Mouse (Mus musculus) kidney, adult 9 months (tissue): ENCODE data around the gene Yy1.

Source experiments
- DNase-seq: peaks from one replicate; pipeline ENCODE4 v3.0.0; 2022

Yy1 gene

DNA sequence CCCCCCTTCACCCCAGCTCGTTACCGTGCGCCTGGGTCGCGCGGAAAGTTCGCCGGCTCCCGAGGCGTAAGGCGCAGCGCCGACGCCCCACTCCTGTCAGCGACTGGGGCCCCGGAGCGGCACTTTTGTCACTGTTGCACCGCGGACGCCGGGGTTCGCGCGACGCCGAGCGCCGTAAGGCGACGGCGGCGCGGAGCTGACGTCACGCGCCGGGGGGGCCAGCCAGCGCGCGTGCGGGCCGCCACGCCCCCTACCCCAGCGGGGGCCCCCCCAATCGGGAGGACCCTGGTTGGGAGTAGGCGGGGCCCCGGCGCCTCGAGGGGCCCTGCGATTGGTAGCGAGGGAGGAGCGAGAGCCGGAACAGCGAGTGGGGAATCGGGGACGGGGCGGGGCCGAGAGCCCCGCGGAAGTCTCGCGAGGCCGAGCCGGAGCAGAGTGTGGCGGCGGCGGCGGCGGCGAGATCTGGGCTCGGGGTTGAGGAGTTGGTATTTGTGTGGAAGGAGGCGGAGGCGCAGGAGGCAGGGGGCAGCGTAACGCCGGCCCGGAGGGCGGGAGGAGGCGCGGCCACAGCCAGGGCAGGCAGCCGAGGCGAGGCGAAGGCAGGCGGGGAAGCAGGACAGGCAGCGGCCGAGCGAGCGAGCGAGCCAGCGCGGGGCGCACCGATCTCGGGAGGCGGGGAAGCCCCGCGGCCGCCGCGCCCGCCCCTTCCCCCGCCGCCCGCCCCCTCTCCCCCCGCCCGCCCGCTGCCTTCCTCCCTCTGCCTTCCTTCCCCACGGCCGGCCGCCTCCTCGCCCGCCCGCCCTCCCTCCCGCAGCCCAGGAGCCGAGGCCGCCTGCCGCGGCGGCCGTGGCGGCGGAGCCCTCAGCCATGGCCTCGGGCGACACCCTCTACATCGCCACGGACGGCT is at the start of gene Yy1:
TSS of gene Yy1 (plus strand) at position 428 of the 907 bp plus-strand sequence.
- peak; percentile 98 for DNase-seq

DNA sequence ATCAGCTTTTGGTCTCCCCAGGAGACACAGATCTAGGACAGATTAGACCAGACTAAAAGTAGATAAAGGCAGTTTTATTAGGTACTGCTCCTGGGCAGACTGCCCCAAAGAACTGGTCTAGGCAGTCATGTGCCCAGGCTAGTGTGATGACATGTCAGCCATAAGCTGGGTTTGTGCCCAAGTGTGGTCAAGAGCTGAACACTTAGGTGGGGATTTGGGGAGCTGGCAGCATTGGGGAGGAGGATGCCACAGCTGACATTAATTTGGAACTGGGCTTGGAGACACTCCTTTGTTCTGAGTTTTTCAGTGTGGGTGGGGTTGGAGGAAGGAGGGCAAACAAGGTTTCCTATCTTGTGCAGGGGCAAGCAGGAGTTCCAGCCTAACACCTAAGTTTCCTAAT is 46.8 kb upstream of the Yy1 start:
- no peak for DNase-seq

DNA sequence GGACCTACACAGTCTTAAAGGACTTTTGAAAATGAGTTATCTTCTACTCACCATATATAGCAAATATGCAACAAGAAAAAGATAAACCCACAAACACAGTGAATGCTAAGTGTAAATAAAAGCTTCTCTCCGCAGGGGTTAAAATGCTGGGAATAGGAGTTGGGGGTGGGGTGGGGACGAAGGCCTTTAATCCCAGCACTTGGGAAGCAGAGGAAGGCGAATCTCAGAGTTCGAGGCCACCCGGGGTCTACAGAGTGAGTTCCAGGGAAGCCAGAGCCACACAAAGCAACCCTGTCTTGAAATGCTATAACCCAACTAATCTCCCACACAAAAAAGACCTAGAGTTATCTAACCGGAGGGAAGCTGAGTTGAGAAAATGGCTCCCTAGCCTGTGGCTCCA is 43.8 kb upstream of the Yy1 start:
- no peak for DNase-seq

DNA sequence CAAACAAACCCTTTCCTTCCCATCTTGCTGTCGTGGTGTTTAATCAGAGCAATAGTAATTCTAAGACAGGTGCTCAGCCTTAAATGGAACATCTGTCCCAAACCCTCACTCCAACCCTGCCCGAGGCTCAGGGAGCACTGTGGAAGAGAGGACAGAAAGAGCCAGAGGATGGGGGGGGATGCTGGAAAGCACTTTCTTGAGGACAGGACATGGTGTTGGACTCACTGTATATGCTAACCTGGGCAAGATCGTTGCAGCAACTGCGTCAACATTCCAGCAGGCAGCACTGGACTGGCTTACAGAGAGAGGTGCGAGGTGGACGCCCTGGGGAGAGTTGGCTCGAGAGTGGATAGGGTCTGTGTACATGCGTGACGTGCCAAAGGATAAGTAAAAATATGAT is 43.3 kb upstream of the Yy1 start:
- DNase-seq, result no peak

DNA sequence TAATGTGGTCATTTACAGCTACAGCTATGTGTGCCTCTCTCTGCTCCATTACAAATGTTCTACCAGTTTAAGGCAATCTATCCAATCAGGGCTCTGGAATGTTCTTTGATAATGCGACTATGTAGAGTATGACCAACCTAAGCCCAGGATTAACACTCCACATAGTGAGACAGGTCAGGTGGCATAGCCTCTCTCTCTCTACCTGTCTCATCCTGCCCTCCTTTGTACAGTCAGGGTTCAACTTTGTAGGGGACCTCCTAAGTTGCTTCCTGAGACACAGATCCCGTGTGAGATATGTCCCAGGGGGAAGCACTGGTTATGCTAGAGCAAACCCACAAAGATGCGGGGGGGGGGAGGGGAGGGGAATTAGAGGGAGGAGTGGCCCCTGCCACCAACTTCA is 42.5 kb upstream of the Yy1 start:
- no peak for DNase-seq

DNA sequence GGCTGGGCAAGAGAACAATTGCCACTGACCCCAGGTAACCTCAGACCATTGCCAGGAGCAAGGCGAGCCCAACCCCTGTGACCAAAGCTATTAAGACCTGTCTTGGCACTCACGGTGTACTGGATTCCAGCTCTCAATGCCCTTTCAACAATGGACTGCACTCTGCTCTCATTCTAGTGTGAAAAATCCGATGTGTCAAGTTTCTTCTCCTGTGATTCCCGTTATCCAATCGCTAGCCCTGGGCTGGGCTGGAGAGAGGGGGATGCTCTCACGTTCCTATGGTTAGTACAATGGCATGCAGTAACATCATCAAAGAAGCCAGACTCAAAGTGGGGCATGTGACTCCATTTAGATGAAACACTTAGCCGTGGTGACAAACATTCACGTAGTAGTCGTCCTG is 41.0 kb upstream of the Yy1 start:
- peak; percentile 49 for DNase-seq

DNA sequence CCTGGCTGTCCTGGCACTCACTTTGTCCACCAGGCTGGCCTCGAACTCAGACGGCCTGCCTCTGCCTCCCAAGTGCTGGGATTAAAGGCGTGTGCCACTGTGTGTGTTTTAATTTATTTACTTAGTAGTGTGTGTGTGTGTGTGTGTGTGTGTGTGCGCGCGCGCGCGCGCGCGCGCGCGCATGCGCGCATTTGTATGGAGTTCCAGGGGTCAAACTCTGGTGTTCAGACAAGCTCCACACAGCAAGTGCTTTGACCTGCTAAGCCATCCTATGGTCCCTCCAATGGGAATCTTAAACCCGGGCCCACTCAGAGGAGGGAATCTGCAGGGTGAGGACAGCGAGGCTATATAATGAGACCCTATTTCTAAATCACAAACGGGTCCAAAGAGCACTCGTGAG is 37.6 kb upstream of the Yy1 start:
- DNase-seq, result no peak

DNA sequence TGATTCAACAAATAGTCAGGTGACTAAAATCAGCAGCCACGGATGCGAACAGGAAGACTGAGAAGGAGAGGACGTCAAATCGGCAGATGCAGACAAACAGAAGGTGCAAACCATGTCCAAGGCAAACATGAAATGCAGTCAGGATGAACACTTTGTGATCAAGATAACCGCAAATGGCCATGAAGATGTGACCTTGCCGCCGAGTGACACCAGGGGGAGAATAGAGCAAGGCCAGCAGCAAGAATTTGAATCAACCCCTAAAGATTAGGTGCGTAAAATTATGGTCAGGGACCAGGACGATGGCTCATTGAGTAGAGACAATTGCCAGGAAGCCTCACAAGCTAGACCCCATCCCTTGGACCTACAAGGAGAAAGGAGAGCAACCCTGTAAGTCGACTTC is 36.2 kb upstream of the Yy1 start:
- no peak for DNase-seq

DNA sequence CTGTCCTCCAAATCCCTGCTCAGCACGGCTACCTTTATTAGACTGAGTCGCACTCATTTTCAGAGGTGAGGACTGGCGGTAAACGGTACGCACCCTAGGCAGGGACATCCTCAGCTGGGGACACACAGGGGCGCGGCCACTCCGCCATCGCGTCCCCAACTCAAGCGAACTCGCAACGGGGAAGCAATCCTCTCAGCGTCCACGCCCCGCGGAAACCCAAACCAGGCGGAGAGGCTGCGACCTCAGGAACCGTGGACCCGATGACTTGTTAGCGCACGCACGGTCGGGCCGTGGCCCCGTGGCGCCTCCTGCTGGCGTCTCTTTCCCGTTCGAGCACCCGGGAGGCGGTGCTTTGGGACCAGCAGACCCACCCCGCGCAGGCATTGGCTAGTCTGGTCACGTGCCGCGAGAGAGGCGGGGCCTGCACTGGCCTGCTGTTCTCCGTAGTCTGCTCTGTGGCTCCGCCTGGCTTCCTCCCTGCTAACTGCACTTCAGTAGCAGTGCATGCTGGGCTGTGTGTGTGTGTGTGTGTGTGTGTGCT is 35.0 kb upstream of the Yy1 start:
- peak; percentile 100 for DNase-seq

DNA sequence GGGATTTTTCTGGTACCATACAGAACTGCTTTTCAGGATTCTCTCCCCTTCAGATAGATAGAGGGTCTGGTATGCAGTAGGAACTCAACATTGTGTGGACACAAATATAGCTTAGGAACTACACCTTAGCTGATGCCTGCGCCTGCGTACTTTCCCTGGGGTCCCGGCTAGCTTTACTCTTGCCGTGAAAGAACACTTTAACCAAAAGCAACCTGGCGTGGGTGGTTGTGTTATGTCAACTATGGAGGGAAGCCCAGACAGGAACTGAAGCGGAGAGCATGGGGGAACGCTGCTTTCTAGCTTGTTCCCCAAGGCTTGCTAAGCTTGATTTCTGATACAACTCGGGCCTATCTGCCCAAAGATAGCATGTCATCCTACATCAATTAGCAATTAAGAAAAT is 34.5 kb upstream of the Yy1 start:
- DNase-seq, result no peak

DNA sequence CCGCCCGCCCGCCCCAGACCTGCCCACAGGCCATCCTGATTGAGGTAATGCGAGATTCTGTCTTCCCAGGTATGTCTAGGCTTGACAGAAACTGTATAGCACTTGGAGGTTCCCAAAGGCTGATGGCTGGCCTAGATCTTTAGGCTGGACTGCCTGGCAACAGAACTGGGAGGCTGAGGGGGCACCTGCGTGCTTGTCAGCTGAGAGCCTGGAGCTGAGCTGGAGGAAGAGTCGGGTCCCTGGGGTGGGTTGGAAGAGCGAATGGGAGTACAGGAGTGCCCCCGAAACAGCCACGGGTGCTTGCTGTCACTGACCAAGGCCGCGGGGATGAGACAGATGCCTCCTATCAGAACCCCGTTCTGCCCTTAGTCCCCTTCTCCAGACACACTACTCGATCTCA is 34.1 kb upstream of the Yy1 start:
- DNase-seq, result no peak

DNA sequence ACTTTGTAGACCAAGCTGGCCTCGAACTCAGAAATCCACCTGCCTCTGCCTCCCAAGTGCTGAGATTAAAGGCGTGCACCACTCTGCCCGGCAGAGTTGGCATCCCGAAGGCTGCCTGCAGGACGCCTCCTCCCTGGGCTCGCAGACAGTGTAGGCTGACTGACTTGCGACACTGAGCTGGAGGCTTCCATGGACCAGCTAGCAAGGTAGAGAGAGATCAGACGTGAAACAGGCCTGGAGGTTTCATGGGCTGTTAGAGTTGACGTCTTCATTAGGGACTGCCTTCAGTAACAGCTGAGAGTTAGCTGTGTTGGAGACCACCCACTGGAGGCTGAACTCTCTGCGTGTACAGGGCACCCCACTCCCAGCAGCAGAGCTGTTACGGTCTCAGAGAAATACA is 33.5 kb upstream of the Yy1 start:
- no peak for DNase-seq

DNA sequence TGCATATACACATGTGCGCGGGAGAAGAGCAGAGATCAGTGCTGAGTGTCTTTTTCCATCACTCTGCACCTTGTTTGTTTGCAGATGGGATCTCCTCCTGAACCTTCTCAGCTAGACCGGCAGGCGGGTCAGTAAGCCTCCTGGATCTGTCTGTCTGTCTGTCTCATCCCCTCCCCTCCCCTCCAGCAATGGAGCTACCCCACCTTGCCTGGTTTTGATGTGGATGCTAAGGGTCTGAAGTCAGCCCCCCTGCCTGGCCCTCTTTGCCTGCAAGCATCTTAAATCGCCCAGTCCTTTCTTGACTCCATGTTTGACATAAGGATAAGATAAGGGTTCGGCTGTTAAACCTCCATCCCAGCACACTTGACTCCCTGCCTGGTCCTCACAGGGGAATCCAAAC is 32.8 kb upstream of the Yy1 start:
- DNase-seq, result no peak

DNA sequence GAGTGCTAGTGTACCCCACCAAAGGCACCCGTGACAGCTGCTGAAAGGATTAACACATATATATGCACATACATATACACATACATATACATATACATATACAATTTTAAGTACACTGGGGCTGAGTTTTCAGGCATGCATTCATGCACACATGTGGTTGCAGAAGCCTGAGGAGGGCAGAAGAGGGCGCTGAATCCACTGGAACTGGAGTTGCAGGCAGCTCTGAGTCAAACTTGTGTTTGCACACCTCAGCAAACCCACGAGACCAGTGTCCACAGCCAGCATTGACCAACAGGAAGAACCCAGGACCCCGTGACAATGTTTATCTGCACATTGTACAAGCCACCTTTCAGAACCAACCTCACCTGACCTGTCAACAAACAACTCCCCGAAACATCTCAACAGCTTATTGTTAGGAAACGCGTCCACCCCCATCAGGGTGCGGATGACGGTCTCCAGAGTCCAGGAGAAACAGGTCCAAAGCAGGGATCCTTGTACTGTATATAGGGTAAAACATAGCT is 32.2 kb upstream of the Yy1 start:
- DNase-seq, result peak; percentile 31

DNA sequence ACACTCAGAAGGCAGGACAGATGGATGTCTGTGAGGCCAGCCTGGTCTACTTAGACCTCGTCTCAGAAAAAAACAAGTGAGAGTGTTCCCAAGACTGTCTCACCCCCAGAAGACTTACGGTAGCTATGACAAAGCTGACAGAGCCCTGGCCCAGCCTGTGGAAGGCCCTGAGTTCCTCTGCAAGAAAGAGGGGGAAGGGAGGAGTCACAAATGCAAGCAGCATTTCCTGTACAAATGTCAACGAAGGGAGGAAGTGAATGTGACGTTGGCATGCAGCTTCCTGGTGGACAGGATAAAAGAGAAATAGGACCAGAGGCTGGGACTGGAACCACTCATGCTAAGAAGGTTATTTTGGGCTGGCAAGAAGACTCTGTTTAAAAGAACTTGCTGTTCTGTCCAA is 31.6 kb upstream of the Yy1 start:
- peak; percentile 67 for DNase-seq

DNA sequence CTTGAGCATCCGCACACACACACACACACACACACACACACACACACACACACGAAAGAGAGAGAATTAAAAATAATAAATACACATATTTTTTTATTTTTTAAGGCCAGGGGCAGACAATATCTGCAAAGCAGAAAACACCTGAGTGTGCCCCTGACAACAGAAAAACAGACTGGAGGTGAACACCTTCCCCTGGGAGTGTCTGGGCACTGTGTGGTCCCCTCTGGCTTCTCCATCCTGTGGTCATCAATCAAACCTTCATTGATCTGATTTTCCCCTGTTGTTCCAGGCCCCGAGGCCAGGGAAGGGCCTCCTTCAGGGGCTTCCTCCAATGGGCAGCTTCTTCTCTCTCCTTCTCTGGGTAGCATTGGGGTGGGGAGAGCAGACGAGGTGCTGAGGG is 31.1 kb upstream of the Yy1 start:
- no peak for DNase-seq

DNA sequence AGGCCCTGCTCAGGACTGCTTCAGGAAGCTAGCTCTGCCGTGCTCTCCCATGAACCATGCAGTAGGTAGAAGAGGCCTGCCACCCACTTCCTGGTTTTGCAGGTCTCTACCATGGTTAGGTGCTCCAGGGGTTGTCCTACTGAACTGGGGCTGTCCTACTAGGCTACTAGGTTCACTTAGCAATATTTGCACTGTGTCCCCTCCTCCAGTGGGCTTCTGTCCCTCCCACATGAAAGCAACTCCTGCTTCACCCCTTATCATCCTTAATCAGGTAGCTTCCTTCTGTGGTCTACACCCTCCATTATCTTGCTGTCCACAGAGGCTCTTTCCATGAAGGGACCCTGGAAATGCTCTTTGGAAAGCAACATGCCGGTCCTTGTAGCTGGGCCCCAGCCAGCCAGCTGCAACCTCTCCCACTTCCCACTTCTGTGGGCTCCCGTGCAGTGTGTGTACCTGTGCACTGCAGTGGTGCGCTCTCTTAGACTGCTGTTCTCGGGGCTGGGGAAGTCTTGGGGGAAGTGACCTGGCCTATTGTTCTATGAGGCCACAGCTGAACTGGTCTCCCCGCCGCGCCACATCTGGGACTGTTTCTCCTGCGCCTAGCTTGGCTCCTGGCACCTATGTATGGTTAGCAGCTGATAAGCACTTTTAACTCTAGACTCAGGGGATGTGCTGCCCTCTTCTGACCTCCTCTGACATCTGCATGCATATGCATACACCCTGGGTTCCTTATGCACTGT is 29.5 kb upstream of the Yy1 start:
- DNase-seq, result peak; percentile 31

DNA sequence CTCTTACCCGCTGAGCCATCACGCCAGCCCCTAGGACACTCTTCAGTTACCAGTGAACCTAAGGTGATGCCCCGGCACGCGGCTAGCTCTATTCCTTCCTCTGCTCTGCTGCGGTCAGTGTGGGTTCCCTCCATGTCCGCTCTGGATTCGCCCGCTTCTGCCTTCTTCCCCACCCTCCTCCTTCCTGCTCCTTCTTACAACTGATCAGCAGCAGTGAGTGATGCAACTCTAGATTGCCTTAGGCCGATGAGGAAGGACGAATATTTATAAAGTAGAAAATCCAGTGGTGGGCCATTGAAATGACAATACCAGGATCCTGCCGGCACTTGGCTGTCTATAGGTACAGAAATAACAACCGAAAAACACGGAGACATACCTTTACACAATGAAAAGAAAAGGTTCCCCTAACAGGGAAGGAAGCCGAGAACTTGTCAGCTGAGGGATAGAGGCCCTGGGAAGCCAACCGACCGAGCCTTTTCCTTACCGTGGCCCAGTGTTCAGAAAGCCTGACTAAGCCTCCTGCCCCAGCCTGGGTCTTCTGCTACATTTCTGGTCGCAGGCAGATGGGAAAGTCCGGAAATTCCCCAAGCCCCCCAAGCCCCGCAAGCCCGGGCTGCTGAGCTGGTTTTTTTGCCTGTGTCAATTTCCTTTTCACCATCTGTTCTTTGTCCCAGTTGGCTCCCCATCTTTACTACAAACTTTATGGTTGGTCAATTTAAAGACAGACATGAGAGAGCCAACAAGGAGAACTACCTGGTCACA is 27.7 kb upstream of the Yy1 start:
- no peak for DNase-seq

DNA sequence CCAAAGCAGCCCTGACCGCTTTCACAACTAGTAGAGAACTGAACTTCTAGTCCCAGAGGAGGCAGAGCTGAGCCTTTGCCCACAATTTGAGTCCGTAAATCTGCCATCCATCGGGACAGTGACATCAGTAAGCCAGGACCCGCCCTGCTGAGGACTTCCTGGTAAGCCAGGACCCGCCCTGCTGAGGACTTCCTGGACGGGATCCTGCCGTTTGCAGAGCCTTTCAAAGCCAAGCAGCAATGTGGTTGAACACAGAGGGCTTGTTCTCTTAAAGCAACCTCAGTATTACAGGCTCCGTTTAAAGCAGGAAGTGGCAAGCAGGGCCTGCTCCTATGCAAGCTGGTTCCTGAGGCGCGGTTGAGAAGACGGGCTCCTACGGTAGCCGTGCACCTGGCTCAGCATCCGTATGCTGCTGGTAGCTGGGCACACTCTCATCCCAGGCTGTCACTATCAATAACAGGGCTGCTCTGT is 27.0 kb upstream of the Yy1 start:
- peak; percentile 86 for DNase-seq

DNA sequence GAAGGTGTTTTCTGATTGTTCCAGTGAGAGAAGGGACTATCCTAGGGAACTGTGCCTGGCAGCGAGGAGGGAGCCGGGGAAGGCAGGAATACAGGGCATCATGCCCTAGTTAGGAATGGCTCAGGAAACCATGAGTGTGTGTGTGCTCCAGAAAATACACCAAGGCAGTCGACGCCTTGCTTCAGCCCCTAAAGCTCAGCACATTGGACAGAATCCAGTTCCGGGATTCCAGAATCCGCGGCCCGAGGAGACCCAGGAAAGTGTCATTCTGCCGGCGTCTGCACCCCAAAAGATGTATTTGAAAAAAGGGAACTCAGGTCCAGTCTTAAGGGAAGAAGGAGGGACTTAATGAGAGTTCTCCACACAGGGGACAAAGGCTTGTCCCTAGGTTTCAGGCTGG is 26.5 kb upstream of the Yy1 start:
- DNase-seq, result no peak

DNA sequence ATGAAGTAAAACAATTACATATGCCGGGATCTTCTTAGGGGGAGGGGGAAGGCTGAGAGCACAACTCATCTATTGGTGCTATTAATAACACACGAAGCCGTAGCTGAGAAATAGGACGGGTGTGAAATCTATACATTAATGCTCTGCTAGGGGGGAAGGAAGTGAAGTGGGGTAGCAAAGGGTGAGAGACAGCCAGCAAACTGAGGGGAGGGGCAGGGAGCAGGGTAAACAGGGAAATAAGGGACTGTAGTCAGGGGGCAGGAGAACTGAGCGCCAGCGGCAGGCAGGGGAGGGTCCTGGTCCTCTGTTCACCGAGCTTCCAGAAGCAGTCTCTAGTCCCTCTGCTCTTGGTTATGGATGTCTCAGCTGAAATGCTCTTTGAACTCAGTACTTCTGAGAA is 25.9 kb upstream of the Yy1 start:
- DNase-seq, result no peak

DNA sequence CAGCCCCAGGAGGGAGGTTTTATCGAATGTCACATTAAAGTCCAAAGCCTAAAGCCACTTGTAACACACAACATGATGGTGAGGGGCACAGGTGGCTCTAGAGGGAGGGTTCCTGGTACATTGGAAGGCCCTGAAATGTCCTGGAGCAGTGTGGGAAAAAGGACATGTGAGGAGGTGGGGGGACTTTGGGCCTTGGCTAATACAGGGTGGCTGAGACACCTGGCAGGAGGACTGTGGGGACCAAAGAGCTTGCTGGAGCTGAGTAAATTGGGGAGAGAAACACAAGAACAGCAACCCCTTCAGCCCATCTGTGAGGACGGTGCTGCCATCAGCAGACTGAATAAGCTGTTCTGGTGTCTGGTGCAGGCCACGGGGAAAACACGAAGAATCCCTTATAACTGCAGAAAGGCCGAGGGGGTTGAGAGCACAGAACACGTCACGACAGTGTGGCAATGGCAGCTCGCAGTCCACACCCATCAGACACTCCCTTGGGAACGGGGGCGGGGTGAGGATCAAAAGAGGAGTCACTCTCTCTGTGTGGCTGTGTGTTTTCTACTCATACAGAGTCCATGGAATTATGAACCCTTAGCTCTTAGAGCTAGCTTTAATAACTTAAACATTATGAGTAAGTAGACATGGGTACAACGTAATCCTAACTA is 24.4 kb upstream of the Yy1 start:
- DNase-seq, result no peak
